Mouse (Mus musculus): ENCODE measurements at regions not wholly inside any gene's neighbourhood (a gene's known extent, or its start where the extent isn't known, plus 50 kb on each side); places are given as distances from the start of the nearest gene placed in this dataset.

- Histone ChIP-seq H3K9me3 (ENCODE audit: control insufficient read depth, low read depth, low read length) (no peaks in the 10 kb centered on the region), H3K9ac (replicated peaks; ENCODE audit: low read depth, low read length) (no peak overlapping the region), H3K36me3 (ENCODE audit: control insufficient read depth, insufficient read depth, low read length) (no peaks in the 10 kb centered on the region), H3K27me3 (ENCODE audit: control insufficient read depth, insufficient read depth, low read length) (no peaks in the 10 kb centered on the region), H3K27ac (ENCODE audit: low read length) (no peak overlapping the region), H3K4me1 (ENCODE audit: control insufficient read depth, insufficient read depth, low read length) (no peaks in the 10 kb centered on the region), H3K4me2 (replicated peaks; ENCODE audit: low read depth, low read length) (no peak overlapping the region), H3K4me3 (ENCODE audit: low read depth, low read length) (no peak overlapping the region)
- 77% methylated on average over 3 of the region's 3 CpGs for WGBS
- ATAC-seq (ENCODE audit: insufficient number of reproducible peaks, insufficient read depth, low FRiP score, low read depth), result no peak
Measured at GRCm38 (mm10) chr12:95321693-95322092, 370.3 kb upstream of the Flrt2 start.

DNA sequence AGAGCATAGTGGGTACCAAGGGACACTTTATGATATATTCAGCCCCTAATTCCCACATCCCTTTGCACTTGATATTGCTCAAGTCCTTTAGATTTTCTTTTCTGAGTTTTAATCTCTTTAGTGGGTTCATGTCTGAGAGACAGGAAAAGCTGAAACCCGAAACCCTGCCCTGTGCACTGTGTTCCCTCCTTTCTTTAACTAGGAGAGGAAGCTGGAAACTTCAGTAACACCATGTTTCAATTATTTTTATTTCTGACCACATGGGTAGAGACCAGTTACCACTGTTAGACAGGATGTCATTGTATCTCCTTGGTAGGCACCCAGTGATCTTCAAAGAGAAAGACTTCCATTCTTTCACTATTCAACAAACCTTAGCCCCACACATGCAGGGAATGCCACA, 362.4 kb upstream of the Flrt2 start:
- Histone ChIP-seq H3K4me2 (replicated peaks; ENCODE audit: low read depth, low read length) (no peak overlapping the region), H3K27me3 (ENCODE audit: control insufficient read depth, insufficient read depth, low read length) (no peaks in the 10 kb centered on the region), H3K36me3 (ENCODE audit: control insufficient read depth, insufficient read depth, low read length) (no peaks in the 10 kb centered on the region), H3K27ac (ENCODE audit: low read length) (no peak overlapping the region), H3K4me3 (ENCODE audit: low read depth, low read length) (no peak overlapping the region), H3K9ac (replicated peaks; ENCODE audit: low read depth, low read length) (no peak overlapping the region), H3K4me1 (ENCODE audit: control insufficient read depth, insufficient read depth, low read length) (no peaks in the 10 kb centered on the region), H3K9me3 (ENCODE audit: control insufficient read depth, low read depth, low read length) (no peaks in the 10 kb centered on the region)
- ATAC-seq (ENCODE audit: insufficient number of reproducible peaks, insufficient read depth, low FRiP score, low read depth), result no peak
- 71% methylated on average over 1 of the region's 1 CpGs for WGBS

- Histone ChIP-seq H3K4me3 (ENCODE audit: low read depth, low read length) (no peak overlapping the region), H3K9ac (replicated peaks; ENCODE audit: low read depth, low read length) (no peak overlapping the region), H3K36me3 (ENCODE audit: control insufficient read depth, insufficient read depth, low read length) (no peaks in the 10 kb centered on the region), H3K27me3 (ENCODE audit: control insufficient read depth, insufficient read depth, low read length) (no peaks in the 10 kb centered on the region), H3K4me1 (ENCODE audit: control insufficient read depth, insufficient read depth, low read length) (no peaks in the 10 kb centered on the region), H3K9me3 (ENCODE audit: control insufficient read depth, low read depth, low read length) (no peaks in the 10 kb centered on the region), H3K4me2 (replicated peaks; ENCODE audit: low read depth, low read length) (no peak overlapping the region), H3K27ac (ENCODE audit: low read length) (no peak overlapping the region)
- no peak for ATAC-seq (ENCODE audit: insufficient number of reproducible peaks, insufficient read depth, low FRiP score, low read depth)
- WGBS, result 88% methylated on average over 5 of the region's 5 CpGs
Measured at GRCm38 (mm10) chr12:95347786-95348185, 344.2 kb upstream of the Flrt2 start.

DNA sequence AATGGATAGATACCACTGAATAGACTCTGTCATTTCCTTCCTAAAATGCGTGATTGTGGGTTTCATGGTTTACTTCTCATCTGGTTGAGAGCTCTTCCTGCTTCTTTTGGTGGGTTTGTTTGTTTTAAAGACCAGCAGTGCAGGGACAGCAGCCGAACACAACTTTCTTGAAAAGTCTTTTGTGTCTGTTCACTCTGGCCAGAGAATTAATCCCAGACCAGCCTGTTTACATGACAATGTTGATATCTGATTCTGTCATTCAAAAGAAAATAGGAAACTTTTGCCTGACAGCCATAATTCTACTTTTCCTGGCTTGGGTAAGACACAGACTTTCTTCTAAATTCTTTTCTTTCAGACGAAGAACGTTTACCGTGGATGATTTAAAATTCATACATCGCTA, 336.9 kb upstream of the Flrt2 start:
- Histone ChIP-seq H3K9me3 (ENCODE audit: control insufficient read depth, low read depth, low read length) (no peaks in the 10 kb centered on the region), H3K4me3 (ENCODE audit: low read depth, low read length) (no peak overlapping the region), H3K4me1 (ENCODE audit: control insufficient read depth, insufficient read depth, low read length) (no peaks in the 10 kb centered on the region), H3K27me3 (ENCODE audit: control insufficient read depth, insufficient read depth, low read length) (no peaks in the 10 kb centered on the region), H3K4me2 (replicated peaks; ENCODE audit: low read depth, low read length) (no peak overlapping the region), H3K27ac (ENCODE audit: low read length) (no peak overlapping the region), H3K9ac (replicated peaks; ENCODE audit: low read depth, low read length) (no peak overlapping the region), H3K36me3 (ENCODE audit: control insufficient read depth, insufficient read depth, low read length) (no peaks in the 10 kb centered on the region)
- ATAC-seq (ENCODE audit: insufficient number of reproducible peaks, insufficient read depth, low FRiP score, low read depth), result no peak
- 15% methylated on average over 6 of the region's 6 CpGs for WGBS

DNA sequence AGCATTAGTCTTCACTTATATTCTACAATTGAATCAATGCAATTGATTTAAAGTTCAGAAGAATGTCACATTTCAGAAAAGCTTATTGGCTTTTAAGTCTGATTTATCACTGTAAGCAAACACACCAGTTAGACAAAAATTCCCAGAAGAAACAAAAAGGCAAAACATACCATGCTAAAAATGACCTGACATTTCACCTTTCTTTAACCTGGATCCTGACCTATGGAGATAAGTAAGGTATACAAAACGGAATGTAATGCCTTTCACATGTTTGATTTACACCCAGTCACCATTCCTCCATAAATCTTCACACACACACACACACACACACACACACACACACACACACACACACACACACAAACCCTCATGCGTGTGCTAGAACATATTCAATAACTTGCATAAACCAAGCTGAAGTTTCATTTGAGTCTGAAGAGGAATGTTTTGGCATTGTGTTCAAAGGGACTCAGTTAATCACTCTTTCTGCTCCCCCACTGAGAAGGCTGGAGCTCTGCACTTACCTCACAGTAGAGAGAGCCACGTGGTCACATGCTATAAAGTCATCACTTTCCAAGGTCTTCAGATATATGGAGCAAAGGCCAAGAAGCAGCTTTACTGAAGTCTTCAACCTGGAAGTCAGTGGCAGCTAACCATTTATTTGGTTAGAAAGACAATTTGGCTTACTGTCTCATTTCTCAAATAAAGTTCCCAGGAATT, 307.6 kb upstream of the Flrt2 start:
- Histone ChIP-seq H3K27me3 (ENCODE audit: control insufficient read depth, insufficient read depth, low read length) (no peaks in the 10 kb centered on the region), H3K4me1 (ENCODE audit: control insufficient read depth, insufficient read depth, low read length) (no peaks in the 10 kb centered on the region), H3K9me3 (ENCODE audit: control insufficient read depth, low read depth, low read length) (no peaks in the 10 kb centered on the region), H3K4me3 (ENCODE audit: low read depth, low read length) (no peak overlapping the region), H3K4me2 (replicated peaks; ENCODE audit: low read depth, low read length) (no peak overlapping the region), H3K27ac (ENCODE audit: low read length) (no peak overlapping the region), H3K36me3 (ENCODE audit: control insufficient read depth, insufficient read depth, low read length) (no peaks in the 10 kb centered on the region), H3K9ac (replicated peaks; ENCODE audit: low read depth, low read length) (no peak overlapping the region)
- 23% methylated on average over 3 of the region's 3 CpGs for WGBS
- no peak for ATAC-seq (ENCODE audit: insufficient number of reproducible peaks, insufficient read depth, low FRiP score, low read depth)

GRCm38 (mm10) chr12:95385688-95386087, 306.3 kb upstream of the Flrt2 start:
- ATAC-seq (ENCODE audit: insufficient number of reproducible peaks, insufficient read depth, low FRiP score, low read depth), result no peak
- 34% methylated on average over 3 of the region's 3 CpGs for WGBS
- Histone ChIP-seq H3K4me2 (replicated peaks; ENCODE audit: low read depth, low read length) (no peak overlapping the region), H3K27me3 (ENCODE audit: control insufficient read depth, insufficient read depth, low read length) (no peaks in the 10 kb centered on the region), H3K27ac (ENCODE audit: low read length) (no peak overlapping the region), H3K9me3 (ENCODE audit: control insufficient read depth, low read depth, low read length) (no peaks in the 10 kb centered on the region), H3K9ac (replicated peaks; ENCODE audit: low read depth, low read length) (no peak overlapping the region), H3K4me1 (ENCODE audit: control insufficient read depth, insufficient read depth, low read length) (no peaks in the 10 kb centered on the region), H3K4me3 (ENCODE audit: low read depth, low read length) (no peak overlapping the region), H3K36me3 (ENCODE audit: control insufficient read depth, insufficient read depth, low read length) (no peaks in the 10 kb centered on the region)

DNA sequence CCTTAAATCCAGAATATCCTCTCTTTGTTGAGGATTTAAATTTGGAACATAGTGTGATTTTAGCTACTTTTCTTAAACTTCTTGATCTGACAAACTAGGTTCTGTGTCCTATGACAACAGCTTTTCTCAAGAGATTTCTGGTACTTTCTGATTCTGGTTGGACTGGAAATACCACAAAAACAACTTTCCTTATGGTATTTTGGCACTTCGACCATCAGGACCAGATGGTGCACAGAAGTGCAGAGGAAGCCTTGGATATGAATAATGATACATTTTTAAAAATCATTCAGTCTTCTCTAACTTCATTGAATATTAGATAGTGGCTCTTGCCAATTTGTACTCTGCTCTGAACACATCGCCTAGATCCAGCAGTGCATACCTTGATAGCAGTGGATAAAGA, 303.8 kb upstream of the Flrt2 start:
- 80% methylated on average over 2 of the region's 2 CpGs for WGBS
- Histone ChIP-seq H3K4me3 (ENCODE audit: low read depth, low read length) (no peak overlapping the region), H3K36me3 (ENCODE audit: control insufficient read depth, insufficient read depth, low read length) (no peaks in the 10 kb centered on the region), H3K4me1 (ENCODE audit: control insufficient read depth, insufficient read depth, low read length) (no peaks in the 10 kb centered on the region), H3K4me2 (replicated peaks; ENCODE audit: low read depth, low read length) (no peak overlapping the region), H3K27me3 (ENCODE audit: control insufficient read depth, insufficient read depth, low read length) (no peaks in the 10 kb centered on the region), H3K9ac (replicated peaks; ENCODE audit: low read depth, low read length) (no peak overlapping the region), H3K27ac (ENCODE audit: low read length) (no peak overlapping the region), H3K9me3 (ENCODE audit: control insufficient read depth, low read depth, low read length) (no peaks in the 10 kb centered on the region)
- ATAC-seq (ENCODE audit: insufficient number of reproducible peaks, insufficient read depth, low FRiP score, low read depth), result no peak

DNA sequence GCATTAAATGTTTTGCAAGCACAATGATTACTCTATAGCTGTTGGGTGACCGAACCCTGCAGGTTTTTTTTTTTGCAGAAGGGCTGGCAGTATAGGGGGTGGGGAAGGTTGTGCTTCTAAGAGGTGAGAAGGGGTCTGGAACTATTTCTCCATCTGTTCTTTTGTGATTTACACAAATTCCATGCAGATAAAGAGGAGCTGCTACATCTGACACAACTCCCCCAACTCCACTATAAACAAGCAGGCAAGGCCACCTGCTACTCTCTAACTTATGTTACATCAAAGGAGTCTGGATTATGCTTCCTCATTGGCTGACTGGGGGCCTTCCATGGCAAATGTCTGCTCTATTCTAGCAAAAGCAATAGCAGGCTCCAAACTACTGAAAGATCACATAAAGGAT, 299.2 kb upstream of the Flrt2 start:
- Histone ChIP-seq H3K4me1 (ENCODE audit: control insufficient read depth, insufficient read depth, low read length) (no peaks in the 10 kb centered on the region), H3K27ac (ENCODE audit: low read length) (no peak overlapping the region), H3K36me3 (ENCODE audit: control insufficient read depth, insufficient read depth, low read length) (no peaks in the 10 kb centered on the region), H3K9ac (replicated peaks; ENCODE audit: low read depth, low read length) (no peak overlapping the region), H3K4me3 (ENCODE audit: low read depth, low read length) (no peak overlapping the region), H3K9me3 (ENCODE audit: control insufficient read depth, low read depth, low read length) (no peaks in the 10 kb centered on the region), H3K27me3 (ENCODE audit: control insufficient read depth, insufficient read depth, low read length) (no peaks in the 10 kb centered on the region), H3K4me2 (replicated peaks; ENCODE audit: low read depth, low read length) (no peak overlapping the region)
- no peak for ATAC-seq (ENCODE audit: insufficient number of reproducible peaks, insufficient read depth, low FRiP score, low read depth)
- 36% methylated on average over 1 of the region's 1 CpGs for WGBS

DNA sequence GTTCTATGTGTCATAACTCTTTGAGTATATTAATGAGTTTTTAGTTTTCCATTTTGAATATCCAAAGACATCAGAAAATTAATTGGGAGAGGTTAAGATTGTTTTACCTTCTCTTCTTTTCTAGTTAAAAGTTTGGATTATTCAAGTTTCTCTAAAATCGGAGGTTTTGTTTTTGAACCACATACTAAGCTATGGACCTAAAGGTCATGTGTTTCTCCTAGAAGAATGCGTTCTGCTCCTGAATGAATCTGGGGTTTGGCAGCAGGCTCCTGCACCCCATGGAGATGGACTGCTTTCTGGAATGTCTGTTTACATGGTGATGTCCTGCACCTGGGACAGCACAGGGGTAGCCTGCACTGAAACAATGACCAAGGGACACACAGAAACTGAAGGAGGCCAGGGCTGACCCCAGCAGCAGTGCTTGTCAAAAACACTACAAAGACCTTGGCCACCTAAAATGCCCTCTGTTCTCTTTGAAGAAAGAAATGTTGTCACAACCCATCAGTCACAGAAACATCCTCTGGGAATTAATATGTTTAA, 297.0 kb upstream of the Flrt2 start:
- Histone ChIP-seq H3K4me2 (replicated peaks; ENCODE audit: low read depth, low read length) (no peak overlapping the region), H3K9ac (replicated peaks; ENCODE audit: low read depth, low read length) (no peak overlapping the region), H3K27me3 (ENCODE audit: control insufficient read depth, insufficient read depth, low read length) (no peaks in the 10 kb centered on the region), H3K4me3 (ENCODE audit: low read depth, low read length) (no peak overlapping the region), H3K4me1 (ENCODE audit: control insufficient read depth, insufficient read depth, low read length) (no peaks in the 10 kb centered on the region), H3K27ac (ENCODE audit: low read length) (no peak overlapping the region), H3K36me3 (ENCODE audit: control insufficient read depth, insufficient read depth, low read length) (no peaks in the 10 kb centered on the region), H3K9me3 (ENCODE audit: control insufficient read depth, low read depth, low read length) (no peaks in the 10 kb centered on the region)
- 62% methylated on average over 2 of the region's 2 CpGs for WGBS
- no peak for ATAC-seq (ENCODE audit: insufficient number of reproducible peaks, insufficient read depth, low FRiP score, low read depth)

Measured in stomach, embryonic 14.5 days (tissue).